Mouse (Mus musculus) heart, adult 9 months (tissue): Measurements from ENCODE around the gene Actl6a.
"Not testable (repeated sequence)": the region's sequence is repeated elsewhere in the genome, so short reads cannot be mapped to it uniquely, and the experiment has no call there.

ENCODE experiments used
- DNase-seq, 2 experiments: peaks; one replicate each; pipeline ENCODE4 v3.0.0; 2022; ENCODE audit warnings: low spot score in 2 of 2

Actl6a gene

DNA sequence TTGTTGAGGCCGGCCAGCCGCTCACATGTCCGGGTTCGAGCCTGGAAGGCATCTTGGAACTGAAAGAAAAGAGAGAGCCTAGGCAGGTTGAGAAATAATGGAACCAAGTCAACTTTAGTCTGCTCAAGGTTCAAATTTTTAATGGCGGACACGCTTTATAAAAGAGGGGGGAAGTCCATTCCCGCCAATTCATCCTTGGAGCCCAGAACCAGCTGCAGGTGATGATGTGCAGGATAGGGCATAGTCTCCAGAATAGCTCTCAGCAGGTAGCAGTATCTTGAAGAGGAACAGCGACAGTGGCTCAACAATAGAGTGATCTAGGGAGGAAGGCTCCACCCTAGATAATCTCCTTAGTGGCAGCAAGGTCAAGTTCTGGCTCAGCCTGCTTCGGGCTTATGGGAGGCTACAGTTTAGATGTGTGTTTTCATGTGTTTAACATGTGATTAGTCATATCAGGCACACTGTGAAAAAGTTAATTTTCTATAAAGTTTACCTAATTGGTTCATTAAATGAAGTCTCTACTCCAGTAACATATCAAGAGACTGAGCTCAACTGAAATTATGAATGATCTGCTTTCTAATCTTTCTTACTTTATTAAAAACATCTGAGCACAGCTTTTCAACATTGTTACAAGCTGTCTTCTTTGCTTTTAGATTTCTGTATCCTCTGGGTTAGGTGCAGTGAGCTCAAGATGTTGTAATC is at the start of gene Actl6a:
Actl6a (plus strand) TSS at position 652 of the 702 bp plus-strand sequence.
- not testable (repeated sequence) for DNase-seq

GRCm38 (mm10) chr3:32656398-32656994 is 49.6 kb upstream of the Actl6a start:
- no peak for DNase-seq

GRCm38 (mm10) chr3:32658401-32658800 is 47.7 kb upstream of the Actl6a start:
- no peak for DNase-seq

GRCm38 (mm10) chr3:32658821-32659220 is 47.3 kb upstream of the Actl6a start:
- DNase-seq: no peak

- no peak for DNase-seq
Observed at GRCm38 (mm10) chr3:32659506-32659905, 46.6 kb upstream of the Actl6a start.

GRCm38 (mm10) chr3:32660276-32660675 is 45.8 kb upstream of the Actl6a start:
- DNase-seq: no peak

DNA sequence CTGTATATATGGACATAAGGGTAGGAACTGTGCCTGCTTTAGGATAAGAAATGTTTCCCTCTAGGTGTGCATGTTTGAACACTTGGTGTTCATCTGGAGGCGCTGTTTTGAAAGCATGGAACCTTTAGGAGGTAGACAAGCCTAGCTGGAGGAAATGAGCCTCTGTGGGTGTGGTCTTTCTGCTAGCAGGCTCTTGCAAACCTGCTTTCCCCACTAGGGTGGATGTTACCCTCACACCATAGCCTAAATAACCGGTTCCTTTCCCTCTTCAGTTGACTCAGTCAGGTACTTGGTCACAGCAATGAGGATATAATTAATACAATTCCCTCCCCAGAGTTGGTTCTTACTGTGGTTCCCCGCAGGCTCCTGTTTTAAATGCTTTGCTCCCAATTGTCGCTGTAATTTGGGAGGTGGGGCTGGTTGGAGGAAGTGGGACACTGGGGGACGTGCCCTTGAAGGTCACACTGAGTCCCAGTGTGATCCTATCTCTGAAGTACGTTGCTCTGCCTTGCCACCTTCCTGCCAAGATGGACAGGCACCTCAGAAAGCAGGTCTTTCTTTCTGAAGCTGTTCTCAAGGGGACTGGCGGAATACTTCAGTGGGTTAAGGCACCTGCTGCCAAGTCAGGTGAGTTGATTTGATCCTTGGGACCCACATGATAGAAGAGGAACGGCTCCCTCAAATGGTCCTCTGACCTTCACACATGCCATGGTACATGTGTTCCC is 45.1 kb upstream of the Actl6a start:
- no peak for DNase-seq

DNA sequence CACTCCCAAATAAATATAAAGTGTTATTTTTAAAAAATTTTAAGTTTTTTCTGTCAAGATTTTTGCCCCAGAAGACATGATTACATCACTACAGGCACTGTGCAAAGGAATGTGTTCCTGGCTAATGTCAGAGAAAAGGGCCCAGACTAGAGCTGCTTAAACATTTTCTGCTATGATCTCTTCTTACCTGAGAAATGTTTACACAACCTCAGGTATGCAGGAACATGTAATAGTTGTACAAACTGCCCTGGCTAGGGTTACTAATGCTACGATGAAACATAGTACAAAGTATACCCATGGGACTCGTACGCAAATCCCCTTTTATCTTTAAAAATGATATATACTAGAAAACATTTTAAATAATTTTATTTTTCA is 44.6 kb upstream of the Actl6a start:
- no peak for DNase-seq

DNA sequence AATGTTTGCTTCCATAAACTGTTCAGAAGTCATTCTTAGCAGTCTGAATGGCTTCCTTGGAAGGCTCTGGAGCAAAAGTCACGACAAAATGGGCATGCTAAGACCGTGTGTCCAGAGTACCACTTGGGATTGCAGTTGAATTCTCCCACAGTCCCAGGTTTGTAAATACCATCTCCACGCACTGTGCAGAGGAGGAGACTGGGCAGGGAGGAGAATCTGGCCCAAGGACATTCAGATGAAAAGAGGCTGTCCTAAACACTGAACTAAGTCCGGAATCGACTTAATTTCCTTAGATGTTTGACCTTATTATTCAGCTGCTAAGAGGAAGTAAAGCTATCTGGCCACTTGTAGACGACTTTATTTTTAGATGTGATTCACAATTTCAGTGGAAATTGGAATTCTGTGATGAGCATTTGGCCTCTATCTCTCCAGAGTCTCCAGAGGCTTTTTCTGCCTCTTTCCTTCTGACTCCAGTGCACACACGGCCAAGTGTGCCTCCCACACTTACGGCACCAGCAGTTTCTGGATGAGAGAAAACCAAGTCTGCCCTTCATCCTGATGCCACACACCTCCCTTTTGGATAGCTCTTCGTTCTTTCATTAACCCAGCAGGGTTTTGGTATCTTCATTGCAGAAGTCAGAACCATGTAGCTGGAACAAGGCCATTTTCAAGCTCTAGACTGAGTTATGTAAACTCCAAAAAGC is 37.7 kb upstream of the Actl6a start:
- DNase-seq: peak; percentile 43 to 50

- peak; percentile 52 to 53 for DNase-seq
Observed at GRCm38 (mm10) chr3:32669211-32669610, 36.9 kb upstream of the Actl6a start.

GRCm38 (mm10) chr3:32670196-32670595 is 35.9 kb upstream of the Actl6a start:
- no peak for DNase-seq

GRCm38 (mm10) chr3:32673151-32673550 is 32.9 kb upstream of the Actl6a start:
- DNase-seq: no peak

DNA sequence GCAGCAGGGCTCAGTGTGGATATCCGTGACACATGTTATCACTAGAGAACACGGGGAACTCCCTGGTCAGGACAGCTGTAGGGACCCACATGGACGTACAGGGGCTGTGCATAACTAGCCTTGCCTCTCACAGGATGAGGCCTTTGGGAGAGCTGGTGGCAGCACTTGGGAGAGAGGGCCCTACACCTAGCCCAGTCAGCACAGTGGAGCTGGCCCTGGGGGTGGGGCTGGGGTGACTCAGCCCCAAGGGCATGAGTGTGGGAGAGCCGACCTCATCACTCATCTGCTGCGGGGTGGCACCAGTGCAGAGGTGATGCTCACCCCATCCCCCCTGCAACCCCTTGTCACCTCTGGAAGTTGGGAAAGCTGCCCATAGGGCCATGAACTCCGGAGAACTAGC is 29.7 kb upstream of the Actl6a start:
- DNase-seq: no peak

DNA sequence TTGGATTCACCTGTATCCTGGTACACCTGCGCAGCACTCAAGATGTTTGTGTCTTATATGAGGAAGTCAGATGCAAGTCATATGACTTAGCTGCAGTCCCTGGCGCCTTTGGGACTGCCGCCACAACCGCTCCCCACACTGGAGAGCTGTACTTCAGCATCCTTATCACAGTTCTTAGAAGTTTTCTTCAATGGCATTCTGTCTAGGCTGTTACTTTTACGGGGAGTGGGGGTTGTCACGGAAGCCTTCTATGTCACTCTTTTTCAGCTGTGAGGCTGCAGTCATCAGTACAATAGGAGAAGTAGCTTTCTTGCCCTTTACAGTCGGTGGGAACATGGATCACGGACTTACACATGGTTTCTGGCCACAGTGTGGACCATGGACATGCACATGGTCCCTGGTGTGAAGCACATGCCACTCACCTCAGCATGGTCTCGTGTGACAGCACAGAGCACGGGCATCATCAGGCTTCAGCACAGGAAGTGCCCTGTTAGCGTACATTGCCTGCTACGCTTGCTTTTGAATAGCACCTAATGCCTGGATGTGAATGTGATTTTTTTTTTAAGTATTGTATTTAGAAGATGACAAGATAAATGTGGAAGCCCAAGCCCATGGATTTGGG is 23.1 kb upstream of the Actl6a start:
- no peak for DNase-seq

DNA sequence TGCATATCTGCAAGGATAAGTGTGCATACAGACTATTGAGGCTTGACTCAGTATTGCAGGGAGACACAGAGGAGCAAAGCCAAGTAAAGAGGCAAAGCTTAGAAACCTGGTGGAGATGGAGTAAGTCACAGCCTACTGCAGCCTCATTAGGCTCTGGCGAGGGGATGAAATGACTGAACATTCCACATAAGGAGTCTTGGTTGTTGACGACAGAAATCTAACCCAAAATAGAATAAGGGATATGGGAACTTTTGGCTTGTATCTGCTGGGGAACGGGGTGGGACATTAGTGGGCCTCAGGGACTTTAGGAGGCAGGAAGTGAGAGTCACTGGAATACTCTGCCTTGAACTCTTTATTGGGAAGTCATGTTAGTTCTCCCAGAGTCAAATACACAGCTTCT is 21.5 kb upstream of the Actl6a start:
- DNase-seq: peak; percentile 12 to 25

GRCm38 (mm10) chr3:32686537-32686936 is 19.6 kb upstream of the Actl6a start:
- no peak for DNase-seq

- no peak for DNase-seq
Observed at GRCm38 (mm10) chr3:32687156-32687555, 18.9 kb upstream of the Actl6a start.

- no peak for DNase-seq
Observed at GRCm38 (mm10) chr3:32689567-32689999, 16.5 kb upstream of the Actl6a start.

- DNase-seq: no peak
Observed at GRCm38 (mm10) chr3:32690008-32690407, 16.1 kb upstream of the Actl6a start.

GRCm38 (mm10) chr3:32690901-32691300 is 15.2 kb upstream of the Actl6a start:
- DNase-seq: no peak

DNA sequence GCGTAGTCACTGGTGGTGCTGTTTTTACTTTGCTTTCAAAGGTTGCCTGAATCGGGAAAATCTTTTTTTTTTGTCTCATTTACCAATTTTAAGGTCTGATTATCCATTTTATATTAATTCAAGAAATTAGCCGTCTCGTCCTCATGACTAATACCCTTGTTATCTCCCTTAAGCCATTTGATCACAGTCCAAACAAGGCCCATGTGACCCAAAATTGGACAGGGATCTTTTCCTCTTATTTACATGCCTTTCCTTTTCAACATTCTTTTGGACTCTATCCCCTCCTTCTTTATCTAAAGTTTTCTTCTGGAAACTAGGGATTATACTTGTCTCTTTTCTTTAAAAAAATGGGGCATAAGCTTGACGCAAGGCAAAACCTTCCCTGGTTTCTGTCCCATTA is 14.3 kb upstream of the Actl6a start:
- no peak for DNase-seq

DNA sequence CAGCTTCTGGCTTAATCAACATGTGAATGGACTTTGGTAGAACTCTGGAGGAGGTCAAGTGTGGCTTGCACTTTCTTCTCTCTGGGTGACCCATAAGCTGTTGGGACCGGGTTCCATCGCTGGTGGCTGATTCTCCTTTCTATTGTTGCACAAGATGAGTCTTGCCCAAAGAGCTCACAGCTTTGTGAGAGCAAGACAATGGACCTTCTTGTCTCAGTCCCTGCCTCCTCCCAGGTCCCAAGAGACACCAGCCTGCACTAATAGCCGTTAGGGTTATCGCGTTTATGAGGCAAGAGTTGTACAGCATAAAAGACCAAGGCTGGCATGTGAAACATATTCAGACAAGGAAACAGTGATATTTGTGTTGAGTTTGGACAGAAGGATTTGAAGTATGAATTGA is 11.9 kb upstream of the Actl6a start:
- DNase-seq: no peak
